In genomic region chr1:85957942-85958619, GRCm38 (mm10) we compare ENCODE assay signal across 12 mouse cellular contexts. TPM values are rescaled to one million over a fixed set of nuclear protein-coding genes. Genes with fewer than 3 reads are reported as not detected.
A peak's percentile ranks its signal among the peaks of the same experiment; 100 is the strongest.
DNase-seq lines count a peak whose midpoint lies in the region; ATAC-seq and TF ChIP-seq lines count a peak whose summit lies in the region.
"Had no signal": no experiment of that assay in that cellular context is flagged by ENCODE, and none has a peak within 500 bp of the region (broad histone marks: within the 10 kb centered on the region; RNA-seq: fewer than 3 reads in every experiment).

No protein-coding gene starts in this region.

- no peaks in the 10 kb centered on the region for H3K4me1 ChIP-seq in forebrain, postnatal 0 days (ENCODE audit: insufficient read depth)
- no peaks in the 10 kb centered on the region for H3K4me1 ChIP-seq in forebrain, embryonic 15.5 days
- H3K4me1 ChIP-seq: neural tube, embryonic 13.5 days had no signal

- no peak overlapping the region for H3K4me3 ChIP-seq in forebrain, postnatal 0 days (ENCODE audit: low read depth, low read length)
- H3K4me3 ChIP-seq in forebrain, embryonic 15.5 days = no peak overlapping the region
- no peak overlapping the region for H3K4me3 ChIP-seq in left cerebral cortex, adult 2 months
- H3K4me3 ChIP-seq: neural tube, embryonic 13.5 days had no signal

- peak; percentile 74 for ATAC-seq in forebrain, postnatal 0 days
- ATAC-seq in forebrain, embryonic 15.5 days (replicated peaks) = no peak

- no peak overlapping the region for H3K4me2 ChIP-seq in forebrain, postnatal 0 days (ENCODE audit: low read depth)
- no peak overlapping the region for H3K4me2 ChIP-seq in forebrain, embryonic 15.5 days (replicated peaks)
- H3K4me2 ChIP-seq: neural tube, embryonic 13.5 days had no signal

- H3K9me3 ChIP-seq in forebrain, postnatal 0 days (ENCODE audit: low read length) = no peaks in the 10 kb centered on the region
- no peaks in the 10 kb centered on the region for H3K9me3 ChIP-seq in forebrain, embryonic 15.5 days
- H3K9me3 ChIP-seq: neural tube, embryonic 13.5 days had no signal

- DNase-seq in forebrain, postnatal 0 days = peak; percentile 27
- peak in 1 of 2 experiments; percentile 39 for DNase-seq in left cerebral cortex, adult 2 months (ENCODE audit: extremely low spot score in 1 of 2, low spot score in 2 of 2)
- no peak for DNase-seq in left cerebral cortex, postnatal 10 days (ENCODE audit: extremely low spot score in 1 of 2, low spot score in 2 of 2)
- peak; percentile 83 for DNase-seq in brain, adult 2 months (ENCODE audit: low read depth, low spot score)
- DNase-seq in splenic B cell, adult 2 months (ENCODE audit: low read depth, low spot score) = peak; percentile 33
- DNase-seq in embryo, embryonic 9.5 days (ENCODE audit: extremely low spot score) = no peak
- DNase-seq in urinary bladder, postnatal 4 days (ENCODE audit: low spot score in 2 of 2) = no peak
- DNase-seq: lung, postnatal 14 days had no signal

- no peaks in the 10 kb centered on the region for H3K27me3 ChIP-seq in forebrain, postnatal 0 days (ENCODE audit: insufficient read depth, low read length)
- H3K27me3 ChIP-seq in forebrain, embryonic 15.5 days = no peaks in the 10 kb centered on the region
- H3K27me3 ChIP-seq in splenic B cell, adult 2 months (ENCODE audit: control insufficient read depth, insufficient read depth, low read length, poor library complexity, severe bottlenecking) = no peaks in the 10 kb centered on the region
- H3K27me3 ChIP-seq: neural tube, embryonic 13.5 days had no signal

- intact Hi-C loops in left cerebral cortex, adult 2 months (cut with DNase I) = no loop called here
- intact Hi-C loops in left cerebral cortex, postnatal 10 days (cut with DNase I) = no loop called here

- no peak overlapping the region for H3K9ac ChIP-seq in forebrain, postnatal 0 days
- H3K9ac ChIP-seq in forebrain, embryonic 15.5 days (replicated peaks) = no peak overlapping the region
- H3K9ac ChIP-seq: neural tube, embryonic 13.5 days had no signal

- 0 out of 2 replicates have a peak overlapping the region, but pooled peaks have one; percentile 9 for H3K27ac ChIP-seq in forebrain, postnatal 0 days (ENCODE audit: low read depth, low read length)
- no peak overlapping the region for H3K27ac ChIP-seq in forebrain, embryonic 15.5 days (replicated peaks)
- H3K27ac ChIP-seq in left cerebral cortex, adult 2 months = peak overlapping the region; percentile 38
- H3K27ac ChIP-seq: neural tube, embryonic 13.5 days had no signal

- H3K36me3 ChIP-seq in forebrain, postnatal 0 days (ENCODE audit: insufficient read depth) = no peaks in the 10 kb centered on the region
- no peaks in the 10 kb centered on the region for H3K36me3 ChIP-seq in forebrain, embryonic 15.5 days
- H3K36me3 ChIP-seq in splenic B cell, adult 2 months (ENCODE audit: control insufficient read depth, insufficient read depth, low read length, poor library complexity, severe bottlenecking) = no peaks in the 10 kb centered on the region
- H3K36me3 ChIP-seq: neural tube, embryonic 13.5 days had no signal

- WGBS in forebrain, postnatal 0 days = 56% methylated on average over 9 of the region's 9 CpGs
- 55% methylated on average over 9 of the region's 9 CpGs for WGBS in forebrain, embryonic 15.5 days

- no peak for TF ChIP-seq CTCF in forebrain, postnatal 0 days (IDR thresholded peaks at IDR 0.05; ENCODE audit: low read depth)
- no peak for TF ChIP-seq CTCF in left cerebral cortex, adult 2 months (IDR thresholded peaks at IDR 0.05)

RNA-seq across cellular contexts. Expression of gene Gpr55, which starts 2.7 kb away (rescaled TPM):
- 0.05 and 0.08 TPM in 2 replicates for total RNA-seq in forebrain, postnatal 0 days (2014; rRNA removed)
- polyA plus RNA-seq in forebrain, postnatal 0 days (2015; fragmentation: Nextera tagmentation; extraction: Ambion mirVana) = 0.08 and 0.12 TPM in 2 replicates
- polyA plus RNA-seq in forebrain, embryonic 15.5 days (2015; fragmentation: Nextera tagmentation; extraction: Ambion mirVana) = 0.15 and 0.17 TPM in 2 replicates
- total RNA-seq in left cerebral cortex, adult 2 months (2021) = under 1 TPM; 0.09 to 0.14 TPM
- total RNA-seq in left cerebral cortex, postnatal 10 days (2021) = under 1 TPM in 1 of 2 experiments, not detected in 1; 0.08 TPM
- polyA plus RNA-seq: limb, embryonic 11.5 days; neural tube, embryonic 13.5 days had no signal

RNA-seq across cellular contexts. Expression of gene 4933407L21Rik, which starts 29.8 kb away (rescaled TPM):
- 6.7 and 9.8 TPM in 2 replicates for total RNA-seq in forebrain, postnatal 0 days (2014; rRNA removed)
- 6.2 and 8.6 TPM in 2 replicates for polyA plus RNA-seq in forebrain, postnatal 0 days (2015; fragmentation: Nextera tagmentation; extraction: Ambion mirVana)
- 4.4 and 4.6 TPM in 2 replicates for polyA plus RNA-seq in forebrain, embryonic 15.5 days (2015; fragmentation: Nextera tagmentation; extraction: Ambion mirVana)
- total RNA-seq in left cerebral cortex, adult 2 months (2021) = 1 to 10 TPM; 5.5 to 7.2 TPM
- 1 to 10 TPM; 6.3 to 7.8 TPM for total RNA-seq in left cerebral cortex, postnatal 10 days (2021)

RNA-seq across cellular contexts. Expression of gene Spata3, which starts 58.5 kb away (rescaled TPM):
- 0.54 TPM in 1 of 2 replicates, not detected in the other for total RNA-seq in forebrain, postnatal 0 days (2014; rRNA removed)
- 0.92 and 0.94 TPM in 2 replicates for polyA plus RNA-seq in forebrain, postnatal 0 days (2015; fragmentation: Nextera tagmentation; extraction: Ambion mirVana)
- 0.23 and 0.66 TPM in 2 replicates for polyA plus RNA-seq in forebrain, embryonic 15.5 days (2015; fragmentation: Nextera tagmentation; extraction: Ambion mirVana)
- under 1 TPM; 0.61 to 0.75 TPM for total RNA-seq in left cerebral cortex, adult 2 months (2021)
- total RNA-seq in left cerebral cortex, postnatal 10 days (2021) = under 1 TPM; 0.62 to 0.89 TPM
- polyA plus RNA-seq: kidney, embryonic 16.5 days; limb, embryonic 11.5 days; neural tube, embryonic 13.5 days had no signal

Comparison
In these comparisons a context has a peak if more than half of its experiments do, and no peak if none do; other contexts are left out.
1. DNase-seq: peak in forebrain, postnatal 0 days (single experiment), brain, adult 2 months (single experiment) and splenic B cell, adult 2 months (single experiment); none in left cerebral cortex, postnatal 10 days (0 of 2), embryo, embryonic 9.5 days (single experiment) and urinary bladder, postnatal 4 days (0 of 2).